Mouse (Mus musculus): ENCODE data around the gene Agps.
"Not testable (repeated sequence)": the region's sequence is repeated elsewhere in the genome, so short reads cannot be mapped to it uniquely, and the experiment has no call there.

DNA sequence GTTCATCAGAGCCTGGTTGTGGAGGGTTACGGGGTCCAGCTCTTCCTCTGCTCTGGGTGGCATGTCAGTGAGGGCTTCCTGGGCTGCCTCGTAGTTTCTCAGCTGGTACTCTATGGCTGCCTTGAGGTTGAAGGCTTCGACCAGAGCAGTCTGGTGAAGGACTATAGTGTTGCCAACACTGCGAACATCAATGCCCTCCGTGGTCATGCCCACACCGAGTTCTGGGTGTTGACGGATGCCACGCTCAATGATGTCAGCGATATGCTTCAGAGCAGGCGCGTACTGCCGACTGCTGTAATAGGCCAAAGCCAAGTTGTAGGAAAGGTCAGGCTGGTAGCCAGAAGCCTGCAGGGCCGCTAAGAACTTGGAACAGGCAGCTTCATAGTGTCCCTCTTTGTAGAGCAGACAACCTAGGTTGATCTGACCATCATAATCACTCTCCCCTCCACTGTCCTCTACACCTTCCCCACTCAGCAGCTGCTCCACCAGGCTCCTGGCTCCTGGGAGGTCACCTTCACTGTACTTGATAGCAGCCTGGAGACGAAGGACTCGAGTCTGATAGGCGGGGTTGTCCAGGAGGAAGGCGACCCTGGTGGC lies 105.6 kb downstream of the Agps start:
- not testable (repeated sequence) for TF ChIP-seq POLR2A (IDR thresholded peaks at IDR 0.05; ENCODE audit: borderline replicate concordance, extremely low read depth, low read depth, low read length); CTCF (IDR thresholded peaks at IDR 0.05; ENCODE audit: insufficient read depth, low read length)

Measured in lung, adult 2 months (tissue).